Mouse (Mus musculus) myocyte (in vitro differentiated cells): ENCODE data around the gene RPS10-NUDT3. TPM values are rescaled to one million over a fixed set of nuclear protein-coding genes. Genes with fewer than 3 reads are reported as not detected.

ENCODE experiments used
- H3K27me3 ChIP-seq: one replicate; pipeline ENCODE4 v1.6.1; 2011; ENCODE audit not compliant: control insufficient read depth, insufficient read depth, insufficient read length
- H3K36me3 ChIP-seq: one replicate; pipeline ENCODE4 v1.6.1; 2011; ENCODE audit not compliant: control insufficient read depth, insufficient read depth
- H3K4me2 ChIP-seq: one replicate; pipeline ENCODE4 v1.6.1; 2011; ENCODE audit warnings: low read depth, control low read depth
- H3K4me3 ChIP-seq: one replicate; pipeline ENCODE4 v1.5.1; 2011; ENCODE audit warnings: mild to moderate bottlenecking, control low read depth, moderate library complexity
- H3K79me2 ChIP-seq: one replicate; pipeline ENCODE4 v1.6.1; 2011; ENCODE audit not compliant: control insufficient read depth, insufficient read depth
- H3ac ChIP-seq: one replicate; pipeline ENCODE4 v1.6.1; 2011; ENCODE audit not compliant: control insufficient read depth, insufficient read length
- CEBPB ChIP-seq: IDR thresholded peaks from 2 replicates; pipeline ENCODE4 v1.6.1; 2011; ENCODE audit warnings: mild to moderate bottlenecking, moderate library complexity; ENCODE audit not compliant: poor library complexity, insufficient read depth, severe bottlenecking
- E2F4 ChIP-seq: IDR thresholded peaks from one replicate; pipeline ENCODE4 v1.6.1; 2011; ENCODE audit warnings: mild to moderate bottlenecking, control low read depth, moderate library complexity; ENCODE audit not compliant: insufficient read depth
- MAX ChIP-seq: IDR thresholded peaks from one replicate; pipeline ENCODE4 v1.6.1; 2011; ENCODE audit warnings: low read depth, mild to moderate bottlenecking, control low read depth
- MYOD1 ChIP-seq, 3 experiments: IDR thresholded peaks; one replicate each; pipeline ENCODE4 v1.6.1; 2011; ENCODE audit warnings: control low read depth in 2 of 3, low read depth in 2 of 3, mild to moderate bottlenecking in 2 of 3, moderate library complexity in 1 of 3; ENCODE audit not compliant: insufficient read length in 2 of 3, control insufficient read depth in 1 of 3
- MYOG ChIP-seq, 3 experiments: IDR thresholded peaks; one replicate each; pipeline ENCODE4 v1.6.1; 2011; ENCODE audit warnings: control low read depth in 2 of 3, low read depth in 2 of 3, mild to moderate bottlenecking in 2 of 3; ENCODE audit not compliant: insufficient read length in 2 of 3, control insufficient read depth in 1 of 3, insufficient read depth in 1 of 3
- POLR2A ChIP-seq: IDR thresholded peaks from one replicate; pipeline ENCODE4 v1.6.1; 2011; ENCODE audit warnings: low read depth, mild to moderate bottlenecking, control low read depth, moderate library complexity; ENCODE audit not compliant: insufficient read length
- POLR2AphosphoS2 ChIP-seq: IDR thresholded peaks from one replicate; pipeline ENCODE4 v1.6.1; 2011; ENCODE audit warnings: low read depth, control low read depth; ENCODE audit not compliant: insufficient read length
- REST ChIP-seq: IDR thresholded peaks from one replicate; pipeline ENCODE4 v1.6.1; 2011; ENCODE audit warnings: mild to moderate bottlenecking, control low read depth, moderate library complexity; ENCODE audit not compliant: insufficient read depth, insufficient read length
- SRF ChIP-seq: IDR thresholded peaks from one replicate; pipeline ENCODE4 v1.6.1; 2011; ENCODE audit warnings: low read depth; ENCODE audit not compliant: control insufficient read depth, insufficient read length
- TCF12 ChIP-seq: IDR thresholded peaks from one replicate; pipeline ENCODE4 v1.6.1; 2011; ENCODE audit warnings: mild to moderate bottlenecking, control low read depth; ENCODE audit not compliant: poor library complexity, insufficient read depth, severe bottlenecking
- TCF3 ChIP-seq: IDR thresholded peaks from one replicate; pipeline ENCODE4 v1.6.1; 2011; ENCODE audit warnings: low read depth, control low read depth; ENCODE audit not compliant: insufficient read length
- USF1 ChIP-seq: IDR thresholded peaks from one replicate; pipeline ENCODE4 v1.6.1; 2011; ENCODE audit warnings: low read depth, mild to moderate bottlenecking, control low read depth, moderate library complexity
- polyA plus RNA-seq: library from polyadenylated mRNA; unstranded; fragments of >200 nt; fragmentation: generic; extraction: Trizol; gene quantifications from one replicate; pipeline ENCODE4 v1.2.1, GENCODE M21; 2012; ENCODE audit warnings: missing spikeins

The RPS10-NUDT3 gene
- polyA plus RNA-seq, 1 experiment = not detected

DNA sequence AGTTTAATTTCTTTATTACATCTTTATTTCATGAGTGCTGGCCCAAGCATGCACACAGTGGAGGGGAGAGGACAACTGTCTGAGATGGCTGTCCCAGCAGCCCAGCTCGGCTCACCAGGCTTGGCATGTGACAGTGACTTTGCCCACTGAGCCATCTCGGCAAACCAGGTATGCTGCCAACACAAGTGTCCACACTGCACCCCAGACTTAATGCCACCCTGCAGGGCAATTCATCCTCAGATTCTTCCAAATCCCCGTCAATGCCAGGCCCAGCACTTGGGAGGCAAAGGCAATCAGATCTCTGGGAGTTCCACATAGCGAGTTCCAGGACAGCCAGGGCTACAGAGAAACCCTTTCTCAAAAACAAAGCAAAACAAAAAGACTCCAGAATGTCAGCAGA, 22.0 kb downstream of the RPS10-NUDT3 start:
- Histone ChIP-seq H3K4me2 (no peak overlapping the region), H3K27me3 (no peaks in the 10 kb centered on the region), H3K4me3 (no peak overlapping the region), H3K36me3 (peaks cover 3% of the 10 kb centered on the region), H3ac (no peak overlapping the region), H3K79me2 (peaks cover 100% of the 10 kb centered on the region)
- TF ChIP-seq E2F4 = no peak
- no peak for TF ChIP-seq USF1
- no peak for TF ChIP-seq REST
- no peak for TF ChIP-seq CEBPB
- TF ChIP-seq MAX = no peak
- no peak for TF ChIP-seq MYOD1 (IDR thresholded peaks at IDR 0.05; ENCODE audit: control insufficient read depth in 1 of 3, insufficient read length in 2 of 3, low read depth in 2 of 3)
- TF ChIP-seq TCF12 = no peak
- no peak for TF ChIP-seq POLR2A
- TF ChIP-seq SRF = no peak
- TF ChIP-seq TCF3 = no peak
- TF ChIP-seq MYOG (IDR thresholded peaks at IDR 0.05; ENCODE audit: control insufficient read depth in 1 of 3, insufficient read depth in 1 of 3, insufficient read length in 2 of 3, low read depth in 2 of 3) = no peak
- no peak for TF ChIP-seq POLR2AphosphoS2

- Histone ChIP-seq H3K79me2 (peaks cover 100% of the 10 kb centered on the region), H3K36me3 (no peaks in the 10 kb centered on the region), H3K27me3 (no peaks in the 10 kb centered on the region), H3K4me3 (no peak overlapping the region), H3K4me2 (no peak overlapping the region), H3ac (no peak overlapping the region)
- TF ChIP-seq MYOD1 (IDR thresholded peaks at IDR 0.05; ENCODE audit: control insufficient read depth in 1 of 3, insufficient read length in 2 of 3, low read depth in 2 of 3) (no peak), TCF12 (no peak), E2F4 (no peak), CEBPB (no peak), POLR2AphosphoS2 (no peak), USF1 (no peak), MAX (no peak), SRF (no peak), MYOG (IDR thresholded peaks at IDR 0.05; ENCODE audit: control insufficient read depth in 1 of 3, insufficient read depth in 1 of 3, insufficient read length in 2 of 3, low read depth in 2 of 3) (no peak), TCF3 (no peak)
Observed at GRCm38 (mm10) chr17:27611994-27612393, 23.0 kb downstream of the RPS10-NUDT3 start.

- TF ChIP-seq TCF12 (no peak), E2F4 (no peak), MYOG (IDR thresholded peaks at IDR 0.05; ENCODE audit: control insufficient read depth in 1 of 3, insufficient read depth in 1 of 3, insufficient read length in 2 of 3, low read depth in 2 of 3) (no peak), MYOD1 (IDR thresholded peaks at IDR 0.05; ENCODE audit: control insufficient read depth in 1 of 3, insufficient read length in 2 of 3, low read depth in 2 of 3) (no peak), REST (no peak)
- Histone ChIP-seq H3K36me3 (no peaks in the 10 kb centered on the region), H3K27me3 (no peaks in the 10 kb centered on the region), H3K4me3 (no peak overlapping the region), H3ac (no peak overlapping the region), H3K4me2 (no peak overlapping the region), H3K79me2 (peaks cover 100% of the 10 kb centered on the region)
Observed at GRCm38 (mm10) chr17:27611519-27611884, 23.5 kb downstream of the RPS10-NUDT3 start.

- Histone ChIP-seq H3K4me2 (no peak overlapping the region), H3K27me3 (no peaks in the 10 kb centered on the region), H3K36me3 (no peaks in the 10 kb centered on the region), H3K4me3 (no peak overlapping the region), H3K79me2 (peaks cover 100% of the 10 kb centered on the region), H3ac (no peak overlapping the region)
- TF ChIP-seq MYOD1 (IDR thresholded peaks at IDR 0.05; ENCODE audit: control insufficient read depth in 1 of 3, insufficient read length in 2 of 3, low read depth in 2 of 3) (no peak), TCF12 (no peak), POLR2A (no peak), REST (no peak), POLR2AphosphoS2 (no peak), SRF (no peak), TCF3 (no peak), USF1 (no peak), E2F4 (no peak), CEBPB (no peak), MYOG (IDR thresholded peaks at IDR 0.05; ENCODE audit: control insufficient read depth in 1 of 3, insufficient read depth in 1 of 3, insufficient read length in 2 of 3, low read depth in 2 of 3) (no peak), MAX (no peak)
Observed at GRCm38 (mm10) chr17:27610679-27611518, 24.1 kb downstream of the RPS10-NUDT3 start.

DNA sequence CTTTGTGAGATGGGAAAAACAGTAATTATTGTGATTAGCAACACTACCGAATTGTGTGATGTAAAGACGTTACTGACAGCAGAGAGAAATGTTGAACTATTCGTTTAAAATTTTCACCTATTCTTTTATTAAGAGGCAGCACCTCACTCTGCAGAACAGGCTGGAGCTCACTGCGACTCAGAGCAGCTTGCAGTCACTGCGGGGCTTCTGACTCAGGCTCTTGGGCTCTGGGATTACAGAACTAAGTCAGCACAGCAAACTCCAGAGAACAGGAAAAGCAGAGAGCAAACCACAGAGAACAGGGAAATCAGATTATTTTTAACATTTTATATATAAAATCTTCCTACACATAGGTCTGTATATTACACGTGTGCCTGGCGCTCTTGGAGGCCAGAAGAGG, 25.4 kb downstream of the RPS10-NUDT3 start:
- Histone ChIP-seq H3K4me2 (no peak overlapping the region), H3K36me3 (no peaks in the 10 kb centered on the region), H3K4me3 (no peak overlapping the region), H3K79me2 (peaks cover 94% of the 10 kb centered on the region), H3K27me3 (no peaks in the 10 kb centered on the region), H3ac (no peak overlapping the region)
- no peak for TF ChIP-seq MYOG (IDR thresholded peaks at IDR 0.05; ENCODE audit: control insufficient read depth in 1 of 3, insufficient read depth in 1 of 3, insufficient read length in 2 of 3, low read depth in 2 of 3)
- no peak for TF ChIP-seq MYOD1 (IDR thresholded peaks at IDR 0.05; ENCODE audit: control insufficient read depth in 1 of 3, insufficient read length in 2 of 3, low read depth in 2 of 3)
- no peak for TF ChIP-seq POLR2A
- no peak for TF ChIP-seq TCF3
- TF ChIP-seq USF1 = no peak
- no peak for TF ChIP-seq E2F4
- no peak for TF ChIP-seq CEBPB
- TF ChIP-seq POLR2AphosphoS2 = no peak
- no peak for TF ChIP-seq SRF
- no peak for TF ChIP-seq REST
- TF ChIP-seq TCF12 = no peak
- TF ChIP-seq MAX = no peak
